In genomic region chr10:42760999-42761900, GRCm38 (mm10) we compare ENCODE assay signal across 1 mouse cellular context.
TF ChIP-seq lines count a peak whose summit lies in the region.

Gene Sec63, plus strand, starts transcription at chr10:42761496.

TF ChIP-seq in CH12.LX, 34 proteins besides CTCF, POLR2A, EP300 and RAD21 (continued from another document):
- TF ChIP-seq RCOR1 (conservative IDR thresholded peaks at IDR 0.05; ENCODE audit: low read depth, low read length) (no peak), ZNF384 (IDR thresholded peaks at IDR 0.05; ENCODE audit: low read depth, low read length) (no peak), IRF4 (IDR thresholded peaks at IDR 0.05; ENCODE audit: low read depth, low read length) (no peak), MYC (IDR thresholded peaks at IDR 0.05; ENCODE audit: low read depth, low read length) (peak; percentile 28; the same call in 1 of the 2 replicates), MXI1 (IDR thresholded peaks at IDR 0.05; ENCODE audit: low read depth, low read length) (peak; percentile 52), HCFC1 (IDR thresholded peaks at IDR 0.05; ENCODE audit: low read depth, low read length) (no peak; the same call in 1 of the 2 replicates), BHLHE40 (IDR thresholded peaks at IDR 0.05; ENCODE audit: low read depth, low read length) (no peak), TBP (conservative IDR thresholded peaks at IDR 0.05; ENCODE audit: low read depth, low read length) (no peak), MAFK (IDR thresholded peaks at IDR 0.05; ENCODE audit: insufficient replicate concordance, low read length) (no peak), POLR2AphosphoS2 (IDR thresholded peaks at IDR 0.05; ENCODE audit: low read depth, low read length) (no peak)
TF ChIP-seq in CH12.LX: peak in this region for 8.
